11 mouse cellular contexts compared by ENCODE assay signal in the genomic region with DNA sequence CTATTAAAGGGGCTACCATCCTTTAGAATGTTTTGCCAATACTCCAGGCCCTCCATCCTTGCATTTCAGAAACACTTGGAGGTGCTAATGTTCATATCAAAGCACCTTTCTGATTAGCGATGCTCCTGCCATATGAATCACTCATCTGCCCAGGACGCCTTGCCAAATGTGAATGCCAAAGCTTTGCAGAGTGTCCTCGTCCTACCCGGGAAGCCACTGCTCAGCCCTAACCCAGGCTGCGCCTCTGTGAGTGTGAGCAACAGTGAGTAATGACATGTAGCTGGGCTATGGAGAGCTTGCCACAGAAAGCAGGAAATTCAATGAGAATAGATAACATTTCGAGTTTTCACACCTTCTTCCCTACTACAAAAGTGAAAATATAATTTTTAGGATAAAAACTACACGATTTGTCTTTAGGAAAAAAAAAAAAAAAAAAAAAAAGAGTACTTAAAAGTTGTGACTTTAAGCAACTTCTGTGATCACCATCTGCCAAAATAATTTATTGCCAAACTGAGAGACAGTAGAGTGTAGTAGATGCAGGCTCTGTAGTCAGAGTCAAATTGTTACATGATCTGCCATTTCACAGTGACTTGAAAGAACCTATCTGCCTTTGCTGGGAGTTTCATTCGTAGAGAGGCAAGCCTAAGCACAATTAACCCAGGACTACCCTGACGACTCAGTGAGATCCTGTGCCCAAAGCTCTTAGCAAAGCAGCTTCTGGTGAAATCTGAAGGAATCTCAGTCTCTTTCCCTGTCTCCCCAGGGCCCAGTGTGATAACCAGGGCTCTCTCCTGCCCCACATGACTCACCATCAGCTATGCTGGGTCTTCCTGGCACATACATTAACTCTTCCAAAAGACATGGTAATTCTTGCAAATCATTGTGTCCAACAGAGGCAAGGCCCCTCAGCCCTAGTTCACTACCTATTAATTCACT. TPM values are rescaled to one million over a fixed set of nuclear protein-coding genes. Genes with fewer than 3 reads are reported as not detected.
DNase-seq lines count a peak whose midpoint lies in the region; ATAC-seq lines count a peak whose summit lies in the region.
"Had no signal": no experiment of that assay in that cellular context is flagged by ENCODE, and none has a peak within 500 bp of the region (broad histone marks: within the 10 kb centered on the region; RNA-seq: fewer than 3 reads in every experiment).

No protein-coding gene starts in this region.

- peak; percentile 26 to 27 for DNase-seq in frontal cortex, postnatal 36 days (ENCODE audit: low spot score in 2 of 2)
- DNase-seq in frontal cortex, postnatal 25 days (ENCODE audit: low spot score in 2 of 2), result no peak
- peak; percentile 11 for DNase-seq in 3134 (ENCODE audit: extremely low read depth, insufficient read length, low spot score)
- peak; percentile 54 for DNase-seq in adrenal gland, adult 8-10 months
- peak; percentile 85 for DNase-seq in layer of hippocampus, adult 9-11 months
- no peak for DNase-seq in thymus, postnatal 25 days

- no peak overlapping the region for H3K4me2 ChIP-seq in kidney, embryonic 14.5 days (replicated peaks; ENCODE audit: low read depth, low read length)
- H3K4me2 ChIP-seq in neural tube, embryonic 15.5 days, result no peak overlapping the region
- H3K4me2 ChIP-seq: liver, embryonic 15.5 days had no signal

- no peaks in the 10 kb centered on the region for H3K4me1 ChIP-seq in kidney, embryonic 14.5 days (ENCODE audit: control insufficient read depth, insufficient read depth, low read length)
- H3K4me1 ChIP-seq in neural tube, embryonic 15.5 days, result no peaks in the 10 kb centered on the region
- H3K4me1 ChIP-seq: liver, embryonic 15.5 days; megakaryocyte, embryonic 14.5 days had no signal

- H3K9me3 ChIP-seq in kidney, embryonic 14.5 days (ENCODE audit: control insufficient read depth, low read length), result no peaks in the 10 kb centered on the region
- H3K9me3 ChIP-seq in neural tube, embryonic 15.5 days (replicated peaks), result no peaks in the 10 kb centered on the region
- H3K9me3 ChIP-seq: liver, embryonic 15.5 days; megakaryocyte, embryonic 14.5 days had no signal

- H3K4me3 ChIP-seq in kidney, embryonic 14.5 days (ENCODE audit: low read length), result no peak overlapping the region
- no peak overlapping the region for H3K4me3 ChIP-seq in neural tube, embryonic 15.5 days (replicated peaks)
- H3K4me3 ChIP-seq: liver, embryonic 15.5 days; megakaryocyte, embryonic 14.5 days had no signal

- 70% methylated on average over 9 of the region's 9 CpGs for WGBS in kidney, embryonic 14.5 days
- WGBS in neural tube, embryonic 15.5 days, result 76% methylated on average over 9 of the region's 9 CpGs

- no peak for ATAC-seq in kidney, embryonic 14.5 days (ENCODE audit: low FRiP score, low TSS enrichment)
- ATAC-seq in neural tube, embryonic 15.5 days (ENCODE audit: low FRiP score), result no peak
- ATAC-seq: inflammation-experienced regulatory T-cells, adult 6 months had no signal

- no peaks in the 10 kb centered on the region for H3K36me3 ChIP-seq in kidney, embryonic 14.5 days (ENCODE audit: control insufficient read depth, insufficient read depth, low read length)
- no peaks in the 10 kb centered on the region for H3K36me3 ChIP-seq in neural tube, embryonic 15.5 days
- H3K36me3 ChIP-seq: liver, embryonic 15.5 days had no signal

- H3K9ac ChIP-seq in kidney, embryonic 14.5 days (ENCODE audit: low read depth, low read length), result no peak overlapping the region
- H3K9ac ChIP-seq in neural tube, embryonic 15.5 days (replicated peaks), result no peak overlapping the region
- H3K9ac ChIP-seq: liver, embryonic 15.5 days had no signal

- no peaks in the 10 kb centered on the region for H3K27me3 ChIP-seq in kidney, embryonic 14.5 days (ENCODE audit: control insufficient read depth, insufficient read depth, low read length)
- H3K27me3 ChIP-seq in neural tube, embryonic 15.5 days (replicated peaks), result no peaks in the 10 kb centered on the region
- H3K27me3 ChIP-seq: liver, embryonic 15.5 days; megakaryocyte, embryonic 14.5 days had no signal

- no peak overlapping the region for H3K27ac ChIP-seq in kidney, embryonic 14.5 days (ENCODE audit: low read depth, low read length)
- H3K27ac ChIP-seq in neural tube, embryonic 15.5 days (replicated peaks), result no peak overlapping the region
- H3K27ac ChIP-seq: liver, embryonic 15.5 days had no signal

RNA-seq across cellular contexts. Expression of a gene that starts 50.6 kb away (rescaled TPM):
- total RNA-seq in adrenal gland, adult 8-10 months (2022), result 10 to 100 TPM; 12.6 to 19.9 (median 16.1) TPM
- 3.7 and 6.0 TPM in 2 replicates for polyA plus RNA-seq in kidney, embryonic 14.5 days (2014; fragmentation: Nextera tagmentation; extraction: Ambion mirVana)
- 2.9 TPM in 2 replicates for polyA plus RNA-seq in neural tube, embryonic 15.5 days (2015; fragmentation: Nextera tagmentation; extraction: Ambion mirVana)
- polyA plus RNA-seq: inflammation-experienced regulatory T-cells, adult 6 months had no signal

Comparison
In these comparisons a context has a peak if more than half of its experiments do, and no peak if none do; other contexts are left out.
1. DNase-seq: peak in frontal cortex, postnatal 36 days (2 of 2), 3134 (single experiment), adrenal gland, adult 8-10 months (single experiment) and layer of hippocampus, adult 9-11 months (single experiment); none in frontal cortex, postnatal 25 days (0 of 2) and thymus, postnatal 25 days (single experiment).